Mouse (Mus musculus): Measurements from ENCODE around the gene Vps16. TPM values are rescaled to one million over a fixed set of nuclear protein-coding genes. Genes with fewer than 3 reads are reported as not detected.

Gene Vps16
- polyA plus RNA-seq, 1 experiment from 2014 or later, result 45.1 TPM

DNA sequence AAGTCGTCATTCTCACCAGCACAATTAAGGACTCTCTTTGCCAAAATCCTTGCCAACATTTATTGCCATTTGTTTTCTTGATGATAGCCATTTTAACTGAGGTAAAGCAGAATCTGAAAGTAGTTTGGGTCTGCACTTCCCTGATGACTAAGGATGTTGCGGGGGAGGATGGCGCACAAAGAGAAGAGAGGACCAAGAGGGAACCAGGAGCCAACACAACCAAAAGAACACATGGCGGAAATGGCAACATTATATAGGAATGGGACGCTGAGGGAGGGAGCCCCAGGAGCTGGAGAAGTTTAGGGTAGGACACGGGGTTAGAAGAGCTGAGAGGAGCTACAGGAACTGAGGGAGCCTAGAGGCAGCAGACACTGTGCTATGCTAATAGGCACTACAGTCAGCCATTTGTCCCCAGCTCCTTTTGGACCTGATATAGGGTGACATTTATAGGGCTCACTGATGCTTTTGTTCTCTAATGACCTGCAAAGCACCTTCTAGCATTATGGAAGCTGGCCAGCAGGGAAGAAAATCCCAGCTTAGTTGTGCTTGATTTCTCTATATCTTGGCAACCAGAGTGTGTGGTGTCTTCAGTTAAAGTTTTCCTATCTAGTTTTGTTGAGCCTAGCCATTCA, 52.6 kb downstream of the Vps16 start:
- Histone ChIP-seq H3K4me1 (ENCODE audit: control insufficient read depth, insufficient read depth, low read length) (no peaks in the 10 kb centered on the region), H3K4me3 (ENCODE audit: low read depth, low read length) (no peak overlapping the region), H3K36me3 (ENCODE audit: control insufficient read depth, insufficient read depth, low read length) (no peaks in the 10 kb centered on the region), H3K27me3 (ENCODE audit: control insufficient read depth, insufficient read depth, low read length) (no peaks in the 10 kb centered on the region), H3K9ac (ENCODE audit: low read depth, low read length) (no peak overlapping the region), H3K4me2 (no peak overlapping the region), H3K27ac (ENCODE audit: low read depth, low read length) (no peak overlapping the region), H3K9me3 (replicated peaks; ENCODE audit: control insufficient read depth, low read length) (no peaks in the 10 kb centered on the region)
- WGBS (ENCODE audit: insufficient replicate concordance), result 71% methylated on average over 6 of the region's 6 CpGs
- ATAC-seq (replicated peaks; ENCODE audit: insufficient number of reproducible peaks, low FRiP score, low TSS enrichment), result no peak

DNA sequence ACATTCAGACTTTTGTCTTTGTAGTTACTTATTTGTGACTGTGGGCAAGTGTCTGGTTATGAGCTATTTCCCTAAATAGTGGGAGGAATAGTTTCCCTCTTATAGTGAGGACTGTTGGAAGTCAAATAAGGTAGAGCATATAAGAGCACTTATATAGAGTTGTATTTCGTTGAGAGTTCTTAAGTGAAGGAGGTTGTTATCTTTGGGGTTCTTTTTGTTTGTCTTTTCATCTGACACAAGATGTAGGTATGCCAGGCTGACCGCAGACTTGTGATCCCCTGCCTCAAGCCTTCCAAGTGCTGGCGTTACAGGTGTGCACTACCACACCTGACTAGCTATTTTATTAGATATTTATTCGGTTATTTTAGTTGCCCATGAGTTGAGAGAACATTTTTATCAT, 58.0 kb downstream of the Vps16 start:
- Histone ChIP-seq H3K9ac (ENCODE audit: low read depth, low read length) (no peak overlapping the region), H3K4me1 (ENCODE audit: control insufficient read depth, insufficient read depth, low read length) (no peaks in the 10 kb centered on the region), H3K27me3 (ENCODE audit: control insufficient read depth, insufficient read depth, low read length) (no peaks in the 10 kb centered on the region), H3K9me3 (replicated peaks; ENCODE audit: control insufficient read depth, low read length) (no peaks in the 10 kb centered on the region), H3K27ac (ENCODE audit: low read depth, low read length) (no peak overlapping the region), H3K4me2 (no peak overlapping the region), H3K36me3 (ENCODE audit: control insufficient read depth, insufficient read depth, low read length) (no peaks in the 10 kb centered on the region), H3K4me3 (ENCODE audit: low read depth, low read length) (no peak overlapping the region)
- ATAC-seq (replicated peaks; ENCODE audit: insufficient number of reproducible peaks, low FRiP score, low TSS enrichment), result no peak
- WGBS (ENCODE audit: insufficient replicate concordance), result 91% methylated on average over 4 of the region's 4 CpGs

DNA sequence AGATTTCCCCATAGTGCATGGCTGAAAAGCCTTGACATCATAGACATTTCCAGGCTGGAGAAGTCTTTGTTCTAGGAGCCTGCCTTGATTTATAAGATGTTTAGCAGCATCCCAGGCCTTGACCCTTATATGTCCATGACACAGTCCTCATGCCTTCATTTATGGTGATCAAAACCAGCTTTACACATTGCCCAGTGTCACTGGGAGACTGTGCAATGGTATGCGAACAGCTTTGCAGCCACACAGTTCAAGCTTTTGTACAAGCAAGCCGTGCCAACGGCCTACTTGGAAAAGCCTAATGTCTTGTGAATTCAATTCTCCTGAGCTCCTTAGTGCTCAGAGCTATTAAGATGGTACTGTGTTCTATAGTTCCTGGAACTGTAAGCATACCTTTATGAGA, 58.6 kb downstream of the Vps16 start:
- Histone ChIP-seq H3K9me3 (replicated peaks; ENCODE audit: control insufficient read depth, low read length) (no peaks in the 10 kb centered on the region), H3K36me3 (ENCODE audit: control insufficient read depth, insufficient read depth, low read length) (no peaks in the 10 kb centered on the region), H3K4me3 (ENCODE audit: low read depth, low read length) (no peak overlapping the region), H3K27ac (ENCODE audit: low read depth, low read length) (no peak overlapping the region), H3K4me2 (no peak overlapping the region), H3K9ac (ENCODE audit: low read depth, low read length) (no peak overlapping the region), H3K27me3 (ENCODE audit: control insufficient read depth, insufficient read depth, low read length) (no peaks in the 10 kb centered on the region), H3K4me1 (ENCODE audit: control insufficient read depth, insufficient read depth, low read length) (no peaks in the 10 kb centered on the region)
- WGBS (ENCODE audit: insufficient replicate concordance), result 94% methylated on average over 3 of the region's 3 CpGs
- ATAC-seq (replicated peaks; ENCODE audit: insufficient number of reproducible peaks, low FRiP score, low TSS enrichment), result no peak

DNA sequence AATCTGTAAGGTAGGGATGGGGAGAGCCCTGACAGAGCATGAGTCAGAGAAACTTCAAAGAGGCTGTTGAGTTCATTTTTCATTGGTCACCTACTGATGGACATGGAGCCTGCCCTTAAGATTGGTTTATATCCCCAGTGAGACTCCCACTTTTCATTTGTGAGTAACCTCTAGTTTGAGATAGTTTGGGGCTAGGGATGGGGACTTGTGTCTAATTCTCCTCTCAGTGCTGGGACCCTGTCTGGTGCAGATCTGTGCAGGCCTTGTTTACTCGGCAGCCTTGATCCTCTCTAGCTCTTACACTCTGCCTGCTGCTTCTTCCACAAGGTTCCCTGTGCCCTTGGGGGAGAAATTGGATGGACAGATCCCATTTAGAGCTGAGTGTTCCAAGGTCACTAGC, 60.1 kb downstream of the Vps16 start:
- no peak overlapping the region for H3K9ac ChIP-seq (ENCODE audit: low read depth, low read length)
- no peaks in the 10 kb centered on the region for H3K9me3 ChIP-seq (replicated peaks; ENCODE audit: control insufficient read depth, low read length)
- no peak overlapping the region for H3K4me2 ChIP-seq
- H3K4me3 ChIP-seq (ENCODE audit: low read depth, low read length), result no peak overlapping the region
- H3K27me3 ChIP-seq (ENCODE audit: control insufficient read depth, insufficient read depth, low read length), result no peaks in the 10 kb centered on the region
- no peaks in the 10 kb centered on the region for H3K36me3 ChIP-seq (ENCODE audit: control insufficient read depth, insufficient read depth, low read length)
- H3K27ac ChIP-seq (ENCODE audit: low read depth, low read length), result no peak overlapping the region
- ATAC-seq (replicated peaks; ENCODE audit: insufficient number of reproducible peaks, low FRiP score, low TSS enrichment), result no peak
- H3K4me1 ChIP-seq (ENCODE audit: control insufficient read depth, insufficient read depth, low read length), result no peaks in the 10 kb centered on the region
- 68% methylated on average over 1 of the region's 1 CpGs for WGBS (ENCODE audit: insufficient replicate concordance)

DNA sequence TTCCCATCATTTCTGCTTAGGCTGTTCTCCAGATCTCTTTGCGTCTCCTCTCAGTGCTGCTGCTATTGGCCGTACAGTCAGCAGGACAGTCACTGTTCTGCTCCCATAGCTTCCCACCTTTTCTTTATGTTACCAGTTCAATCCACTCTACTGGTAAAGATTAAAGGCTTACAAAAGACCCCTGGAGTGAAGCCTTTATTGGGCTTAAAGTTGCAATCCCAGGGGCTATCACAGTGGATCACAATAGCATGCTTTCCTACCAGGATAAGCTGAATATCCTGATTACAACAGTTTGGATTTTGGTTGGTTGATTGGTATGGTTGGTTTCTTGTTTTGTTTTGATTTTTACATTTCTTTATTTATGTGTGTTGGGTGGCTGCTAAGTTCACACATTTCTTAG, 63.9 kb downstream of the Vps16 start:
- no peaks in the 10 kb centered on the region for H3K4me1 ChIP-seq (ENCODE audit: control insufficient read depth, insufficient read depth, low read length)
- no peak overlapping the region for H3K4me2 ChIP-seq
- H3K9me3 ChIP-seq (replicated peaks; ENCODE audit: control insufficient read depth, low read length), result no peaks in the 10 kb centered on the region
- H3K9ac ChIP-seq (ENCODE audit: low read depth, low read length), result no peak overlapping the region
- no peaks in the 10 kb centered on the region for H3K27me3 ChIP-seq (ENCODE audit: control insufficient read depth, insufficient read depth, low read length)
- no peak overlapping the region for H3K27ac ChIP-seq (ENCODE audit: low read depth, low read length)
- H3K36me3 ChIP-seq (ENCODE audit: control insufficient read depth, insufficient read depth, low read length), result no peaks in the 10 kb centered on the region
- H3K4me3 ChIP-seq (ENCODE audit: low read depth, low read length), result no peak overlapping the region
- 85% methylated on average over 2 of the region's 2 CpGs for WGBS (ENCODE audit: insufficient replicate concordance)
- no peak for ATAC-seq (replicated peaks; ENCODE audit: insufficient number of reproducible peaks, low FRiP score, low TSS enrichment)

DNA sequence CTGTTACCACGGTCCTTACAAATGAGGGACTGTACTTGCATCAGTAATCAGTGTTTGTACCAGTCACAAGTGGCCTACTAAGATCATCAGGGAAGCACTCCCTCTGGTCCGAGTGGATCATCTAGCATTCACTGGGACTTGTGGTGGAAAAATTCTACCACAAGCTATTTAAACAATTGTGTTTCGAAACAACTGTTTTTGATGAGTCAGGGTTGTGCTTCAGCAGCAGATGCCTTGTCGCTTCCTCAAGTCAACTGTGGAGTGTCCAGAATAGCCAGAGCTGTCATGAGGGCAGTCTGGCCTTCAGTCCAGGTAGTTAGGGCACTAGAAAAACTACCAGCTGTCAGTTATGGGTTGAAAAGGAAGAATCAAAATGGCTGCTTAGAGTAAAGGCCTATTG, 64.5 kb downstream of the Vps16 start:
- Histone ChIP-seq H3K27me3 (ENCODE audit: control insufficient read depth, insufficient read depth, low read length) (no peaks in the 10 kb centered on the region), H3K9ac (ENCODE audit: low read depth, low read length) (no peak overlapping the region), H3K27ac (ENCODE audit: low read depth, low read length) (no peak overlapping the region), H3K4me1 (ENCODE audit: control insufficient read depth, insufficient read depth, low read length) (no peaks in the 10 kb centered on the region), H3K4me2 (no peak overlapping the region), H3K9me3 (replicated peaks; ENCODE audit: control insufficient read depth, low read length) (no peaks in the 10 kb centered on the region), H3K4me3 (ENCODE audit: low read depth, low read length) (no peak overlapping the region), H3K36me3 (ENCODE audit: control insufficient read depth, insufficient read depth, low read length) (no peaks in the 10 kb centered on the region)
- ATAC-seq (replicated peaks; ENCODE audit: insufficient number of reproducible peaks, low FRiP score, low TSS enrichment), result no peak
- 82% methylated on average over 4 of the region's 4 CpGs for whole genome bisulfite sequencing (ENCODE audit: insufficient replicate concordance)

DNA sequence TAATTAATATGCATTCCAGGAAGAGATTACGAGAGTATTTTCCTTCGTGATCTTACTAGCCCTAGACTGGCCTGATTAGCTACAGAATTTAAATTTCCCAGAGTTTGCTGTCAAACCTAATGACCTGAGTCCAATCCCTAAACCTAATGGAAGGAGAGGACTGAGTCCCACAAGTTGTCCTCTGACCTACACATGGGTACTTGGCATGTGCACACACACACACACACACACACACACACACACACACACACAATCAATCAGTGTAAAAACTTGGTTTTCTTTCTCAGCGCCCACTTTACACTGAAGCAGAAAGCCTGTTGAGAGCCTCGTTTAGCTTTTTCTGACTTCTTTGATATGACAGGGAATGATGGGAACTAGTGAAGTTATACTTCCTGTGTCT, 67.0 kb downstream of the Vps16 start:
- no peak overlapping the region for H3K9ac ChIP-seq (ENCODE audit: low read depth, low read length)
- no peak for ATAC-seq (replicated peaks; ENCODE audit: insufficient number of reproducible peaks, low FRiP score, low TSS enrichment)
- H3K27ac ChIP-seq (ENCODE audit: low read depth, low read length), result no peak overlapping the region
- H3K36me3 ChIP-seq (ENCODE audit: control insufficient read depth, insufficient read depth, low read length), result no peaks in the 10 kb centered on the region
- 72% methylated on average over 4 of the region's 4 CpGs for WGBS (ENCODE audit: insufficient replicate concordance)
- H3K4me1 ChIP-seq (ENCODE audit: control insufficient read depth, insufficient read depth, low read length), result 0 out of 2 replicates have a peak, but pooled peaks cover 9% of the 10 kb centered on the region
- H3K9me3 ChIP-seq (replicated peaks; ENCODE audit: control insufficient read depth, low read length), result no peaks in the 10 kb centered on the region
- H3K4me3 ChIP-seq (ENCODE audit: low read depth, low read length), result no peak overlapping the region
- H3K4me2 ChIP-seq, result no peak overlapping the region
- no peaks in the 10 kb centered on the region for H3K27me3 ChIP-seq (ENCODE audit: control insufficient read depth, insufficient read depth, low read length)

DNA sequence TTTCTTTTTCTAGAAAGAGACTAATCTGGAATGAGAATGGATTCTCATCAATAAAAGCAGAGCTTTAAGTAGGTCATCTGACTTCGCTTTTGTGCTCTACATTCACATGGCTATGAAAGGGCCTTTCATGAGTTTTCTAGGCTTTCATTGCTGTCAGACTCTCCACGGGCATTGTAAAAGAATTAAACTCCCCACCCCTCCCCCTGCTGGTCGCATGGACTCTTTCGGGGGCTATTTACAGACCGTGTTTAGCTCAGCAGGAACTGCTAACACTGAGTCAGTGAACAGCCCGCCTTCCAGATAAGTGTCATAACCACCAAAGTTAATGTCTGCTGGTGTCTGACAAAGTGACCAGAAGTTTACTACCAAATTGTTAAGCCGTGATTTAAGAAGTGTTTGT, 67.4 kb downstream of the Vps16 start:
- Histone ChIP-seq H3K36me3 (ENCODE audit: control insufficient read depth, insufficient read depth, low read length) (no peaks in the 10 kb centered on the region), H3K9ac (ENCODE audit: low read depth, low read length) (no peak overlapping the region), H3K4me3 (ENCODE audit: low read depth, low read length) (no peak overlapping the region), H3K4me2 (no peak overlapping the region), H3K27me3 (ENCODE audit: control insufficient read depth, insufficient read depth, low read length) (no peaks in the 10 kb centered on the region), H3K4me1 (ENCODE audit: control insufficient read depth, insufficient read depth, low read length) (peaks cover 12% of the 10 kb centered on the region; the same call in 1 of the 2 replicates), H3K27ac (ENCODE audit: low read depth, low read length) (no peak overlapping the region), H3K9me3 (replicated peaks; ENCODE audit: control insufficient read depth, low read length) (no peaks in the 10 kb centered on the region)
- no peak for ATAC-seq (replicated peaks; ENCODE audit: insufficient number of reproducible peaks, low FRiP score, low TSS enrichment)
- WGBS (ENCODE audit: insufficient replicate concordance), result 34% methylated on average over 7 of the region's 7 CpGs
